Mouse (Mus musculus): ENCODE data around the gene Efna5. TPM values are rescaled to one million over a fixed set of nuclear protein-coding genes. Genes with fewer than 3 reads are reported as not detected.

Efna5 gene
- polyA plus RNA-seq, 1 experiment from 2014 or later = 41.6 TPM

DNA sequence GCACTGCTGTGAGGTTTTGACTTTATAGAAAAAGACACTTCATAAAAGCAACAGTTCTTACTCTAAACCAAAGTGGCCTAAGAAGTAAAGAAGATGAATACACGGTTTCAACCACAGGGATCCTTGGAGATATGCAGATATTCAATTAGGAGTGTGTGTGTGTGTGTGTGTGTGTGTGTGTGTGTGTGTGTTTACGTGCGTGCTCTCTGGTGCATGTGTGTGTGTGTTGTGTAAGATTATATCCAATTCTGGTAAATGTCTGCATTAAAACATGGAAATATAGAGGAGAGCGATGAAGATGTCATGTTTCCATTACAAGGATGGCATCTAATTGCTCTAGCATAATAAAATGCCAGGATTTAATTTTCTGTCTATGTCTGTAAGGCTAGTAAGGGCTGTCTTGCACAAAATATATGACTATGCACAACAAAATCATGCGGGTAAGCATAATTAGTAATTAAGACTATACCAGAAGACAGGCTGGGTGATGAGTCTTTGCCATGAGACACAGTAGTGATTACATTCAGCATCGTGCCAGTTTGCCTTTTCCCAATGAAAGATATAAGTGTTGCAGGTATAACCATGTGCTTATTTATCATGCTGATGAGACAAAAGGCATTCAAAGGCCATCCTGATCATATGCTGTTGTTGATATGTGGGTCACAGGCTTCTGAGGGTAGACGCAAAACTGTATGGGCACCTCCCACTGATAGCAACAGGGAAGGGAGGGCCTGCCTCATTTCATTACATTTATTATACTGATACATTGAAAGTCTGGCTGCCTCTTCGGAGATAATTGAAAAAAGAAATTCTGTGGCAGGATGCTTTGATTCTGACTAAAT lies 256.1 kb downstream of the Efna5 start:
- WGBS = 72% methylated on average over 8 of the region's 8 CpGs
- Histone ChIP-seq H3K4me3 (no peak overlapping the region), H3K36me3 (no peaks in the 10 kb centered on the region), H3K27me3 (replicated peaks) (no peaks in the 10 kb centered on the region), H3K4me2 (replicated peaks) (no peak overlapping the region), H3K9ac (no peak overlapping the region), H3K9me3 (no peaks in the 10 kb centered on the region), H3K4me1 (peaks cover 16% of the 10 kb centered on the region), H3K27ac (peak overlapping the region; percentile 13; the same call in 1 of the 2 replicates)
- ATAC-seq (ENCODE audit: low FRiP score, low read depth) = peak; percentile 65

DNA sequence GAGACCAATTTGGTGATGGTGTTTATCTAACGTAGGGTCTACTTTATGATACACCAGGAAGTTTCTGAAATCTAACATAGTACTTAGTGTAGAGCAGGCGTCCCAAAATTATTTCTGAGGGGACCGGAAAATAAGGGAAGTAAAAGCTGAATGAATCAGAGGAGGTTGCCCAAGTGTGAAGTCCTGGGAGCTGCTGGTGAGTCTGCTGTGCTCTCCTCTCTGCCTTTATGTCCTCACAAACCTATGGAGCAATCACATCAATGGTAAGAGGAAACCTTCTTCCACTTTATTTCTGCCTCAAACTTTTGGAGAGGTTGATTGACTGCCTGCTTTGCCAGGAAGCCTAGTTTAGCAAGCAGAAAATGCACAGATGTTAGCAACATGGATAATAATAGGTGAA lies 257.9 kb downstream of the Efna5 start:
- Histone ChIP-seq H3K4me2 (replicated peaks) (no peak overlapping the region), H3K4me3 (no peak overlapping the region), H3K4me1 (peaks cover 16% of the 10 kb centered on the region), H3K9ac (no peak overlapping the region), H3K9me3 (no peaks in the 10 kb centered on the region), H3K27ac (no peak overlapping the region), H3K36me3 (no peaks in the 10 kb centered on the region), H3K27me3 (replicated peaks) (no peaks in the 10 kb centered on the region)
- WGBS = 86% methylated on average over 3 of the region's 3 CpGs
- ATAC-seq (ENCODE audit: low FRiP score, low read depth) = no peak

DNA sequence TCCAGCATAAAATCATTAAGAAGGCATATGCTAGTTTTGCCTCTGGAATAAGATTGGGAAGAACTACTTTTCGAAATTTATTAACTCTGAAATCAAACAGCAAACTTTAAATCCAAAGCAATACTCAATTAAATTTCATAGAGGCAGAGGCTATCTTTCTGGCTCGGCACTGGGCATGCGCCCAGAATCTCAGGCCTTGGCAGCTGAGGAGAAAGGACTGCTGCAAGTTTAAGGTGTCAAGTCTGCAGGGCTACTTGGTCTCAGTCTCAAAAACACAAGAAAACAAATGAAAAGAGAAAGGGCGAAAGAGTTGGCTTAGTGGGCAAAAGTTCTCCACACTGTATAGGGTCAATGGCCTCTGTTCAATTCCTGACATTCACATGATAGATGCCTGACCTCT lies 258.6 kb downstream of the Efna5 start:
- Histone ChIP-seq H3K4me3 (no peak overlapping the region), H3K27ac (no peak overlapping the region), H3K4me2 (replicated peaks) (no peak overlapping the region), H3K4me1 (peaks cover 16% of the 10 kb centered on the region), H3K9ac (no peak overlapping the region), H3K36me3 (no peaks in the 10 kb centered on the region), H3K9me3 (no peaks in the 10 kb centered on the region), H3K27me3 (replicated peaks) (no peaks in the 10 kb centered on the region)
- no peak for ATAC-seq (ENCODE audit: low FRiP score, low read depth)
- WGBS = 87% methylated on average over 4 of the region's 4 CpGs

DNA sequence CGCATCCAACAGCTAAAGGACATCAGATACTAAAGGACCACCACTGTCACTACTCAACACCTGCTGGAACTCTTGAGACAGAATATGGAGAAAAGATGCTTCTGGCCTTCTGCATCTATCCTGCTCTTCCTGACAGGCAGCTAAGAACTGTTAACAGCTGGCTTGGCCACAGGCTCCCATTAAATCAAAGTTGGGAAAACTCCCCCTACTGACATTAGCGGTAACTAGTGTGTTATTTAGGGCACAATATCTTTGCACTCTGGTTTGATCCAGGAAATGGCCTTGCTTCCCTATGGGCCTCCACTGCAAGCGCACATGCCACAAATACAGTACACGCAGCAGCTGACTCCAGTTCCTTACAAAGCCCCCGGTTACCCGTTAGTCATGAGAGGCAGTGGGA lies 266.0 kb downstream of the Efna5 start:
- no peaks in the 10 kb centered on the region for H3K27me3 ChIP-seq (replicated peaks)
- no peaks in the 10 kb centered on the region; the same call in 1 of the 2 replicates for H3K4me1 ChIP-seq
- H3K27ac ChIP-seq = no peak overlapping the region
- WGBS = 79% methylated on average over 6 of the region's 6 CpGs
- no peak overlapping the region for H3K4me3 ChIP-seq
- no peaks in the 10 kb centered on the region for H3K36me3 ChIP-seq
- no peak overlapping the region for H3K9ac ChIP-seq
- no peaks in the 10 kb centered on the region for H3K9me3 ChIP-seq
- no peak for ATAC-seq (ENCODE audit: low FRiP score, low read depth)
- H3K4me2 ChIP-seq (replicated peaks) = no peak overlapping the region

DNA sequence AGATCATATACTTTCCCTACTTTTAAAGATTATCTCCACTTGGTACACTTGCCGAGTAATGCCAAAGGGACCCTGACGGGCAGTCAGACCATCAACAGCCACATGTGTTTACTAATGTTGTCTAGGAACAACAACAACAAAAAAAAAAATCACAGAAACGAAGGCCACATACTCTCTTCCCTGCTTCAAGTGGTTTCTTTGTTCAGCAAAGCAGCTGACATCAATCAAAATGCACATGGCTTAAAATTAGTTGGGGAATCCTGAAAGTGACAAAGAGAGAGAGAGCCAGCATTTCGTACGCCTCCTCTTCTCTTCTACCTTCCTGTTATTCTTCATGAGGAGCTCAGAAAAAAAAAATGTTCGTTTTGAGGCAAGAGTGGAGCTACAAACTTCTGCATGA lies 266.4 kb downstream of the Efna5 start:
- H3K27ac ChIP-seq = no peak overlapping the region
- no peak for ATAC-seq (ENCODE audit: low FRiP score, low read depth)
- H3K4me1 ChIP-seq = no peaks in the 10 kb centered on the region; the same call in 1 of the 2 replicates
- H3K9ac ChIP-seq = no peak overlapping the region
- 64% methylated on average over 6 of the region's 6 CpGs for WGBS
- no peaks in the 10 kb centered on the region for H3K27me3 ChIP-seq (replicated peaks)
- H3K9me3 ChIP-seq = no peaks in the 10 kb centered on the region
- H3K4me2 ChIP-seq (replicated peaks) = no peak overlapping the region
- no peak overlapping the region for H3K4me3 ChIP-seq
- H3K36me3 ChIP-seq = no peaks in the 10 kb centered on the region

DNA sequence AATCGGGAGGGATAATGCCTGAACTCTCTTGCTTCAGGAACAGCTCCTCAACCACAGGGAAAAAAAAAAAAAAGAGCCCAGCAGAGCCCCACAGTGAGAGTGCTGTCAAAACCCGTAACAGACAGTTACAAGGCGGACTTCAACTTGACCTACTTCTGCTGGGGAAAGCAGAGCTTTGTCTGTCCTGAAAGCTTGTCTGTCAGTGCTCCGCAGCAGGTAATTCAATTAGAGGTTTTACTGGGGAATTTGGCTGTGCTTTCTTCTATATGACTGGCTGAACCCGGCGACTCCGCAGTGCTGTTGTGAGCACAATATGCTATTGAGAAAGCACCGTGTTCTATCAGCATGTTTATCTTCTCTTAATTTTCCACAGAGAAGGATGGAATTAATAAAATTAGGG lies 266.9 kb downstream of the Efna5 start:
- no peak overlapping the region for H3K27ac ChIP-seq
- H3K9me3 ChIP-seq = no peaks in the 10 kb centered on the region
- no peaks in the 10 kb centered on the region for H3K27me3 ChIP-seq (replicated peaks)
- H3K4me1 ChIP-seq = no peaks in the 10 kb centered on the region; the same call in 1 of the 2 replicates
- no peaks in the 10 kb centered on the region for H3K36me3 ChIP-seq
- 38% methylated on average over 8 of the region's 8 CpGs for WGBS
- no peak overlapping the region for H3K4me2 ChIP-seq (replicated peaks)
- no peak overlapping the region for H3K4me3 ChIP-seq
- no peak overlapping the region for H3K9ac ChIP-seq
- no peak for ATAC-seq (ENCODE audit: low FRiP score, low read depth)

DNA sequence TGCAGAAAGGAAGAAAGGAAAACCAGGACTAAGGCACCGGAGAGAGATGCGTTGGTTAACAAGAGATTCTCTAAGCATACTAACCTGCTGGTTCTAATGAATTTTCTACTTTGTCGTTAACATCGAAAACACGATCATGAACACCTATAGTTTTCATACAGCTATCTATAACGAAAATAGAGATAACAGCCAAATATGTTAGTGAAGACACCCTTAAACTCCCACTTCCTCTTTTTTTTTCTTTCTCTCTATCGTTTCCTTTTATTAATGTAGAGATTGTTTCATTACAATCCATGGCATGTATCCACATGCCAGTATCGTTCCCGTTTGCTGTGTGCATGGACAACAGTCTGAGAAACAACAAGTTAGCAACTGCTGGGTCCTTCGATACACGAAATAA lies 267.9 kb downstream of the Efna5 start:
- no peaks in the 10 kb centered on the region for H3K36me3 ChIP-seq
- no peaks in the 10 kb centered on the region for H3K27me3 ChIP-seq (replicated peaks)
- peaks cover 2% of the 10 kb centered on the region; the same call in 1 of the 2 replicates for H3K4me1 ChIP-seq
- H3K9ac ChIP-seq = no peak overlapping the region
- H3K4me3 ChIP-seq = no peak overlapping the region
- no peaks in the 10 kb centered on the region for H3K9me3 ChIP-seq
- WGBS = 94% methylated on average over 11 of the region's 11 CpGs
- H3K27ac ChIP-seq = no peak overlapping the region
- H3K4me2 ChIP-seq (replicated peaks) = no peak overlapping the region
- no peak for ATAC-seq (ENCODE audit: low FRiP score, low read depth)

DNA sequence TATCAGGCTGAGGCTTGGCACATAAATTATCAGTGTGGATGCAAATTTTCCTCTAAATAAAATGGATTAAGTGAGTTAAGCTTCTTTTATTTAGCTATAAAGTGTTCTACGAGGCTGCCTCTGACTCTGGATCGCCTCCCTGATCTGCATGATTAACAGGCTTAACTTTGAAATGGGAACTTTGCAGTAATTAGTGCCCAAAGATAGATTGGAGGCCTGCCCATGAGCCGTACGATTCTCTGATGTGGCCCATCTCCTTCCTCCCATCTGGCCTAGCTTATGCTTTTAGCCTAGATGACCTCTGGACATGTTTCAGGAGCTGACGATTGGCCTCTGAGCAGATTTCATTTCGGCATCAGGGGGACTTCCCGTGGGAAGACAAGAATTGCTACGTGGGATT lies 273.0 kb downstream of the Efna5 start:
- 0 out of 2 replicates have a peak, but pooled peaks cover 3% of the 10 kb centered on the region for H3K4me1 ChIP-seq
- no peak overlapping the region for H3K4me2 ChIP-seq (replicated peaks)
- no peaks in the 10 kb centered on the region for H3K36me3 ChIP-seq
- H3K9ac ChIP-seq = no peak overlapping the region
- H3K27ac ChIP-seq = no peak overlapping the region
- no peaks in the 10 kb centered on the region for H3K9me3 ChIP-seq
- no peak for ATAC-seq (ENCODE audit: low FRiP score, low read depth)
- no peaks in the 10 kb centered on the region for H3K27me3 ChIP-seq (replicated peaks)
- H3K4me3 ChIP-seq = no peak overlapping the region
- WGBS = 50% methylated on average over 8 of the region's 8 CpGs

DNA sequence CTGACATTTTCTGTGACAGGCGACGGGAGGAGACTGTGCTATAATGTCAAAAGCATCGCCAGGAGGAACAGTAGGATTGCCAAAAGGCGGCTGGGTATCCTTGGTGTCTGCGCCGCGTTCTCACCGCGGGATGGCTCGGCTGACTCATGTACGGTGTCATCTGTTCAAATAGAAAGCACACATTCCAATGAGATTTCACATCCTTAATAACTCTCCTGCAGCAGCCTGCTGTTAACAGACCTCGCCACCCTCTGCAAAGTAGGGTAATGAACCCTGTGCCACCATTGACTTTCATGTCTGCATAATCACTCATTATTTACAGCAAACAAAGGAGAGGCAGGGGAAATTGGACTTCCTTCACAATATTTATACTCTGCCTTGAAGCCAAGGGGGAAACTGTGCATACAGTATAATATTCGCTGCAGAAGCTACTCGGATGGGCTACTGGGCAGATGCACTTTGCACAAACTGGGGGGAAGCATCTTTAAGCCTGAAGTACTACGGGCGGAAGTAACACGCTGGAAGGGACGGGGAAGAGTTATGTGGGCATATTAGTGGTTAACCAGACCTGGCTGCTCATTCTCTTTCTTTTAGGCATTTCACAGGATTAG lies 273.7 kb downstream of the Efna5 start:
- Histone ChIP-seq H3K4me1 (0 out of 2 replicates have a peak, but pooled peaks cover 3% of the 10 kb centered on the region), H3K27me3 (replicated peaks) (no peaks in the 10 kb centered on the region), H3K4me2 (replicated peaks) (no peak overlapping the region), H3K27ac (no peak overlapping the region), H3K36me3 (no peaks in the 10 kb centered on the region), H3K9me3 (no peaks in the 10 kb centered on the region), H3K9ac (no peak overlapping the region), H3K4me3 (no peak overlapping the region)
- 66% methylated on average over 18 of the region's 18 CpGs for WGBS
- ATAC-seq (ENCODE audit: low FRiP score, low read depth) = peak; percentile 74

DNA sequence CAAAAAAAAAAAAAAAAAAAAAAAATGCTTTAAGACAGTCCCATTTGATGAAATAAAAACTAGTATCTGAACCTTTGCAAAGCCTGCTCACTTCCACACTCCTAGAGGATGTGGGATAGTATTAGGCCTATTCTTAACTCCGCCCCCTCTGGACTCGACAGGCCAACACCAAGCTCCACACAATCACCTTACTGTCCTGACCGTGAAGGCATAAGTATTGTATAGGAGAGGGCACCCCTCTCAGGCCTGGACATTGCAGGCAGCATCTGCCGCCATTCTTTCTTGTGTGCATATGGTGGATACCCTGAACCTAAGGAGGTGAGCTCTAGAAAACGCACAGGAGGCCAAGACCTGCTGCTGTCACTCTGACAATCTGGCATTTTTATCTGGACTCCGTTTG lies 274.4 kb downstream of the Efna5 start:
- WGBS = 84% methylated on average over 6 of the region's 6 CpGs
- Histone ChIP-seq H3K27ac (no peak overlapping the region), H3K9me3 (no peaks in the 10 kb centered on the region), H3K9ac (no peak overlapping the region), H3K36me3 (no peaks in the 10 kb centered on the region), H3K27me3 (replicated peaks) (no peaks in the 10 kb centered on the region), H3K4me2 (replicated peaks) (no peak overlapping the region), H3K4me3 (no peak overlapping the region), H3K4me1 (0 out of 2 replicates have a peak, but pooled peaks cover 3% of the 10 kb centered on the region)
- no peak for ATAC-seq (ENCODE audit: low FRiP score, low read depth)

DNA sequence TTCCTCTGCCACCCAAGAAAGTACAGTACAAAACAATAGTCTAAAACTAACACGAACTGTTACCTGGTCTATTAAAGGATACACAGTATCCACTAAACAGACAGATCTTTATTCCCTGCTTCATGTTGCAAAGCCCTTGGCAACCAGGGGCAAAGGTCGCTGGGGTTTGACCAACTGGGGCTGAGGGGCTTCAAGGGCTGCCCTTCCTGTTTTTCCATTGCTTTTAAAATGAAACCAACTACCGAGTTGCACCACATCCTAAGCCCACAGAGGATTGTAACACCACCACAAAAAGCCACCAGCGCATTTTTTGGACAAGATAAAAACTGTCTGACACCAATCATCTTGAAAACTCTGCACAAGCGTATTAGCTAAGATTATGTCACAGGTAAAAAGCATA lies 276.8 kb downstream of the Efna5 start:
- Histone ChIP-seq H3K4me2 (replicated peaks) (no peak overlapping the region), H3K4me1 (0 out of 2 replicates have a peak, but pooled peaks cover 3% of the 10 kb centered on the region), H3K36me3 (no peaks in the 10 kb centered on the region), H3K27ac (no peak overlapping the region), H3K27me3 (replicated peaks) (no peaks in the 10 kb centered on the region), H3K9me3 (no peaks in the 10 kb centered on the region), H3K9ac (no peak overlapping the region), H3K4me3 (no peak overlapping the region)
- 69% methylated on average over 5 of the region's 5 CpGs for WGBS
- ATAC-seq (ENCODE audit: low FRiP score, low read depth) = no peak

DNA sequence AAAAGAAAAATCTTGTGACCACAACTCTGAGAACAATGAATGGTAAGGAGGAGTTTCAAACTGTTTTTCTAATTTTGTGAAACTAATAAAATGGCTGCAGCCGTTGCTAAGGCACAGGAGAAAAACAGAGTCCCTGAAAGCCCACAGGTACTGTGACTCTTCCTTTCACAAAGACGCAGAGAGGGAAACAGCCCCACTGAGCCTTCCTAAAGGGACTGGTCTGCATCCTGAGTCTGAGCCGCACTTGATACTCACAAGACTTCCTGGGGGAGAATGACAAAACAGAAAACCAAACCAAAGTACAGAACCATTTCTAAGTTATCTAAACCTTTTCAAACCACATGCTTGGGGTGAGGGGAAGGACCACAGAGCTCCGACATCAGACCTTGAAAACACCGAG lies 277.5 kb downstream of the Efna5 start:
- H3K36me3 ChIP-seq = no peaks in the 10 kb centered on the region
- H3K4me2 ChIP-seq (replicated peaks) = no peak overlapping the region
- ATAC-seq (ENCODE audit: low FRiP score, low read depth) = no peak
- no peak overlapping the region for H3K27ac ChIP-seq
- H3K9me3 ChIP-seq = no peaks in the 10 kb centered on the region
- no peak overlapping the region for H3K4me3 ChIP-seq
- 0 out of 2 replicates have a peak, but pooled peaks cover 3% of the 10 kb centered on the region for H3K4me1 ChIP-seq
- H3K27me3 ChIP-seq (replicated peaks) = no peaks in the 10 kb centered on the region
- WGBS = 68% methylated on average over 5 of the region's 5 CpGs
- H3K9ac ChIP-seq = no peak overlapping the region
